Mouse (Mus musculus) MEL-GATA-1-ER (cell line): ENCODE data around the gene Frmd8.

Source experiments
- DNase-seq: peaks from one replicate; pipeline ENCODE4 v3.0.0-alpha.2; 2012; ENCODE audit warnings: low read depth; ENCODE audit errors: extremely low read depth

The Frmd8 gene

DNA sequence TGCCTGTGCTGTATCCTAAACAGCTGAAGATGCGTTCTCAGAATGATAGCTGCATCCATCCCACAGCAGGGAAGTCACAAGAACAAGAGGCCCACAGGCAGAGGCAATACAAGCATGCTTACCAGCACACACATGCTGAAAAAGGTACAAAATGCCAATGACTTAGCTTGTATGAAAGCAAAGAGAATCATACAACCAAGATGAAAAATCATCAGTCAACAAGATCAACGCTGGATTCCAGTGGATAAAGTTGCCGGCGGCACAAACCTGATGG lies 36.2 kb downstream of the Frmd8 start:
- DNase-seq, result no peak

GRCm38 (mm10) chr19:5838136-5838891 lies 36.8 kb downstream of the Frmd8 start:
- DNase-seq, result no peak

- no peak for DNase-seq
Measured at GRCm38 (mm10) chr19:5837606-5838005, 37.5 kb downstream of the Frmd8 start.

DNA sequence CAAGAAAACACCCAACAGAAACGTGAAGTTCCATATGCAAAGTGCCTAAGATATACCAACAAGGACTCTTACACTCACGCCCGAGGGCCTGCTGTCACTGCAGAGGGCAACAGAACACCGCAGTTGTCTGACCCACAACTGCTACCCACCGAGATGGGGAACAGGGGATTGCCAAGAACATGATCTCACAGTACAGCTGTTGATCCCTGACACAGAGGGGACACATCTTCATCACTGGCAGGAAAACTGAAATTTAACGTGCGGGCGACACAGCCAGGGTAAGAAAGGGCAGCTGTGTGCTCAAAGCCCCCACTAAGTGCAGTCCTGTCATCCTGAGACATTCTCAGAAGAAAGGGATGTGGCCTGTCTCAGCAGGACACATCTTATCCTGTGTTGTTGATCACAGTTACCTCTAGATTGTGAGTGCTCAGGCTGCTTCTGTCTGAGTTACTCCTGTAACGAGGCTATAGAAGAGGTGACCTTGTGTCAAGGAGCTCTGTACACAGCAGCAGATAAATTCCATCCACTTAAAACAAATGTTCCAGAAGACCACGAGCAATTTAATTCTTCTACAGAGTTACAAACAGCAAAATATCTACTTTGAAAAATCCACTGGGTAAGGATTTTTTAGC lies 38.0 kb downstream of the Frmd8 start:
- DNase-seq, result no peak

GRCm38 (mm10) chr19:5835922-5836430 lies 39.1 kb downstream of the Frmd8 start:
- DNase-seq, result no peak

GRCm38 (mm10) chr19:5835054-5835921 lies 39.8 kb downstream of the Frmd8 start:
- DNase-seq, result no peak

DNA sequence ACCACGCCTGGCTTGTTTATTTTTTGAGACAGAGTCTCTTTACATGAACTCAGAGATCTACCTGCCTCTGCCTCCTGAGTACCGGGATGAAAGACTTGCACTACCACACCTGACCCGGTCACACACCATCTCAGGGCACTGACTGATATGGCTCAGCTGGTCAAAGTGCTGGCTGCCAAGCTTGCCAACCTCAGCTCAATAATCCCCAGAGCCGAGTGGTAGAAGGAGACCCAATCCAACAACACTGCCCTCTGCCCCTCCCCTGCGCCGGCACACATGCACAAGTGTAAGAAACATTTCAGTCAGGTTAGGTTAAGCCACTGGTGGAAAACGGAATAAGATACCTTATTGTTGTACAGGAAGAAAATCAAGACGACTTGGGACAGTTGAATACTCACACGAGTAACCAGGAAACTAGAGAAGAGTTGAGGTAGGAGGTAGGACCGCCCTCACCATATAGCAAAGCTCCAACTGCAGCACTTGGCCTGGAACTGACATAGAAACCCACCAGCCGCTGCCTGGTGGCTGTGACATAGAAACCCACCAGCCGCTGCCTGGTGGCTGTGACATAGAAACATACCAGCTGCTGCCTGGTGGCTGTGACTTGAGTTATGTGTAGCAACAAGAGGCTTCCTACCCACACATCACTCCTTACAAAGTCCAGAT lies 40.7 kb downstream of the Frmd8 start:
- DNase-seq, result no peak

- DNase-seq, result no peak
Measured at GRCm38 (mm10) chr19:5833287-5834100, 41.6 kb downstream of the Frmd8 start.

DNA sequence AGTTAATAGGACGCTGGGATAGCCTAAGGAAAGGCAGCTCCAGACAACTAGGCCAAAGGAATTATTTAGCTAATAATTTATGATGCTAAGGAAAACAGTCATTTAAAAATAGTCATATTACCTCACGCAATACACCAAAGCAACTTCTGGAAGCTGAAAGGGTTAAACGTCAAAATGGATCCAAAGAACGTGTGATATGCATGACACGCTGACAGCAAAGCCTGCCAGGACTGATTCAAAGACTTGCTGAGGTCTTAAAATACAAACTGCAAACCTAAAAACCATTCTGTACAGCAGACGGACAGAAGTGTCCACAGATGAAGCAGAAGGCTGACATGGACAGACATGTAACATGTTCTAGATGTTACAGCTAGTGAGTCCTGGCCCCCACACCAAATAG lies 42.7 kb downstream of the Frmd8 start:
- no peak for DNase-seq

DNA sequence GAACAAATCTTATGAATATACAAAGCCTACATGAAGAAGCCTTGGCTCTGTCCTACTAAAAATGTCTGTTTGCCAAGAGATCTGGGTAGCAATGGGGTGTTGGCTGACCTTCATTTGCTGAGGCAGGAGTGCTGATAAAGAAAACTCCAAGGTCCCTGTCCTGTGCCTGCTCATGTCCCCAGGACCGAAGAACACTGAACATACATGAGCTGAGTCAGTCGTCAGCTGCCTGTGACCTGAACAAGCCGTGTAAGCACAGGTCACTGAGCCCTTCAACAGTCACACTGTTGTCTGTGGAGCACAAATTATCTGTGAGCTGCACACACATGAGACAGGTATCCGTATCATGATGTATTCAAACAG lies 43.1 kb downstream of the Frmd8 start:
- DNase-seq, result no peak

DNA sequence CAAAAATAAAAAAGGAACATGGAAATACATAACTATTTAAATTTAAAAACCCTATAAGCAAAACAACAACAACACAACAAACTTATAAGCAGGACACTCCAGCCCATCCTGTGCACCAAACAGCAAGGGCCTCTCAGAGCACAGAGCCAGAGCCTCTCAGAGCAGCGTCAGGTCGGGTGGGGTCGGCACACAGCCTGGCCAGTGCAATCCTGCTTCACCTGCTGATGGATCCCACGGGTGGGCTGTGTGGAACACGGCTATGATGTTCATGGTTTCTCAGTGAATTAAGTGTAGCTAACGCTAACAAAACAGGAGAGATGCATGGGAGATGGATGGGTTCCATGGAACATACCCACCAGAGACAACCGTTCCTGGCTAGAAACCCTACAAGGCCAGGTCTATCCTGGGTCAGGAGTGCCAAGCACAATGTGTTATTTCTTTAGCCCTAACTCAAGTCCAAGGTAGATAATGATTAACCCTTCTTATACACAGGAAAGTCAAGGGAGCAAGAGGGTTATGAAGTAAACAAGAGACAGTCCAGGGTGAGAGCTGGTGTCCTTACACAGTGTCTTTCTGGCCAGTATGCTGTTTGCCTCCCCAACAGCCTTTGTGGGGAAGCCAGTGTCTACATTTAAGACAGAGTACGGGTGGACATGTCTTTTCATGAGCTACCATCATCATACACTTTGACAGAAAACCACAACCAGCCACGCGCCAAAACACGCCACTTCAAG lies 43.7 kb downstream of the Frmd8 start:
- DNase-seq, result no peak

GRCm38 (mm10) chr19:5830776-5831175 lies 44.3 kb downstream of the Frmd8 start:
- no peak for DNase-seq

- no peak for DNase-seq
Measured at GRCm38 (mm10) chr19:5829958-5830615, 45.0 kb downstream of the Frmd8 start.

GRCm38 (mm10) chr19:5828905-5829304 lies 46.2 kb downstream of the Frmd8 start:
- DNase-seq, result no peak

GRCm38 (mm10) chr19:5828155-5828554 lies 46.9 kb downstream of the Frmd8 start:
- DNase-seq, result no peak

DNA sequence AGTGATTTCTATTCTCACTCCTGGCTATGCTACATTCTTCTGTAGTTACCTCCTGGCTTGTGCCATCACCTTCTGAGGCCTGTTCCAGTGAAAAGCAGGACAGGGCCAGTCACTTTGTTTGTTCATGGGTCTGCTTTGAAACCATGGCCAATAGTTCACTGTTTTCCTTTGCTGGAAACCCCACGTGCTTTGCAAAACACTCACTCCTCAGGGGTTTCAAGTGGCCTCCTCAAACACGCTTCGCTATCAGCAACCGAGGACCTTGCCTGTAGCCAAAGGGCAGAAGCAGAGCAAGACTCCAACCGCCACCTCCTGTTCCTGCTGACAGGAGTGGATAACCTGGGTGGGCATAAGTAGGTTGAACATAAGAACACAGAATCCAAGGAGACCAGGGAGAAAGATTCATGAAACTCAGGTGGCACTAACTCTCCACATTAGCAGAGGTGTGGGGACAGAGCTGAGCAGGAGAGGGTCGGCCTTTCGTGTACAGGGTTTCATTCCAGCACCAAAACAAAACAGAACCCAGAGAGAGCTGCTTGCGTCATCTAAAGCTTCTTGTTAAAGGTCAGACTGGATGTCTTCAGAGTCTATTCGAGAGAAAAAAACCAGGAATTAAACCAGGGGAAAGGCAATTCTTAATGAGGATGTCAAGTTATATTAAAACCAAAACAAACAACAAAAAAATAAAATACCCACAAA lies 47.5 kb downstream of the Frmd8 start:
- no peak for DNase-seq

DNA sequence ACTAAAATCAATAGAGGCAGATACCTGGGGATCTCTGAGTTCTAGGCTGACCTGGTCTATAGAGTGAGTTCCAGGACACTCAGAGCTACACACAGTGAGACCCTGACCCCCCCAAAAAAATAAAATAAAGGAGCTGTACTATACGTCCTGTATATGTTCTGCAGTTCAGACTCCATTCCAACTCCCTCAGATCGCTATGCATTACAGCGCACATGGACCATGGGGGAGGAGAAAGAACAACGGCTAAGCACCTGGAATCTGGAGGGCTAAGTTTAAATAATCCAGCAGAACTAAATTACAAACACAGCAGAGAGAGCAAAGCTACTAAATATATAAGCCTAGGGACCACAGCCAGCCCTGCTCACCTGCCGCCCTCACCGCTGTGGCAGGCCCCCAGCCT lies 48.0 kb downstream of the Frmd8 start:
- no peak for DNase-seq

DNA sequence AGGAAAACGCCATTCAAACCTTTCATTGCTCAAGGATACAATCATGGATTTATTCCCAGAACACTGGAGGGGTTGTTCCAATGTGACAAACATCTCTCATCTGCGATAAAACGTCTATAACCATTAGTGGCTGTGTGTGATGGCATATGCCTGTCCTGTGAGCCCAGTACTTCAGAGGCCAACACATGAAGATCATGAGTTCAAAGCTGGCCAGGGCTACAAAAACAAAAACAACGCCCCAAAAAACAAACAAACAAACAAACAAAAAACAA lies 48.4 kb downstream of the Frmd8 start:
- no peak for DNase-seq
